Mouse (Mus musculus) embryonic facial prominence, embryonic 12.5 days (tissue): ENCODE data around the gene Slc26a8. TPM values are rescaled to one million over a fixed set of nuclear protein-coding genes. Genes with fewer than 3 reads are reported as not detected.

Experiments used
- ATAC-seq: fragments of 200-750 bp; cut with Nextera tagmentation; 2 replicates; pipeline ENCODE4 v1.8.0; 2017; ENCODE audit not compliant: insufficient number of reproducible peaks, insufficient read depth, low FRiP score, low TSS enrichment
- H3K27ac ChIP-seq: fragments of 300-500 bp; sonication (generic); 2 replicates; pipeline ENCODE4 v1.5.1; 2016; ENCODE audit warnings: mild to moderate bottlenecking
- H3K27me3 ChIP-seq: fragments of 300-500 bp; sonication (generic); 2 replicates; pipeline ENCODE4 v1.6.1; 2016; ENCODE audit warnings: mild to moderate bottlenecking, moderate library complexity
- H3K36me3 ChIP-seq: fragments of 300-500 bp; sonication (generic); 2 replicates; pipeline ENCODE4 v1.6.1; 2016; ENCODE audit warnings: mild to moderate bottlenecking
- H3K4me1 ChIP-seq: fragments of 300-500 bp; sonication (generic); 2 replicates; pipeline ENCODE4 v1.6.1; 2016
- H3K4me2 ChIP-seq: fragments of 300-500 bp; sonication (generic); replicated peaks from 2 replicates; pipeline ENCODE4 v1.6.1; 2016; ENCODE audit warnings: mild to moderate bottlenecking, moderate library complexity
- H3K4me3 ChIP-seq: fragments of 300-500 bp; sonication (generic); 2 replicates; pipeline ENCODE4 v1.5.1; 2016; ENCODE audit warnings: mild to moderate bottlenecking
- H3K9ac ChIP-seq: fragments of 300-500 bp; sonication (generic); 2 replicates; pipeline ENCODE4 v1.6.1; 2016; ENCODE audit warnings: mild to moderate bottlenecking, moderate library complexity
- H3K9me3 ChIP-seq: fragments of 300-500 bp; sonication (generic); 2 replicates; pipeline ENCODE4 v1.6.1; 2016; ENCODE audit warnings: mild to moderate bottlenecking, moderate library complexity
- WGBS: fragments of 180-500 bp; shearing (Covaris S2); methylation state at CpG from one replicate; pipeline ENCODE4 v1.1.7; 2016; 5-methylcytosine and 5-hydroxymethylcytosine counted together
- polyA plus RNA-seq: library from polyadenylated mRNA; unstranded; fragments of >200 nt; fragmentation: Nextera tagmentation; extraction: Ambion mirVana; gene quantifications from 2 replicates; pipeline ENCODE4 v1.2.1, GENCODE M21; 2016

Slc26a8 gene
- polyA plus RNA-seq, 1 experiment from 2014 or later = 0.73 TPM

DNA sequence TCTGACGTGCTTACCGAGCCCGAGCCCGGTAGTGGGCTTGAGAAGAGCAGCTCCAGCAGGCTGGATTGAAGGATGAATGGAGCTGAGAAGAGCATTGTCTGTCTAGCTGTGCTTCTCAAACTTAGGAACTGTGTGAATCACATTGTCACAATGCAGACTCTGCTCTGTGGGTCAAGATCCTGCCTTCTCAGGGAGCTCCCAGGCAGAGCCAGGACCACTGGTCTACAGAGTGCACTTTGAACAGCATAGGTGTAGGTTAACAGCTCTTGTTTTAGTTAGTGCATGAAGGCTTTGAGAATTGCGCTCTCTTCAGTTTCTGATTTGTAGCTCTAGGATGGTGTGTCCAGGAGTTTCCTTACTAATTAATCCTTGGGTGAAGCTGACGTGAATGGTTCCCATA is 21.2 kb upstream of the Slc26a8 start:
- 91% methylated on average over 6 of the region's 6 CpGs for WGBS
- no peaks in the 10 kb centered on the region for H3K9me3 ChIP-seq
- H3K27me3 ChIP-seq = no peaks in the 10 kb centered on the region
- H3K4me2 ChIP-seq = no peak overlapping the region
- H3K4me1 ChIP-seq = peaks cover 19% of the 10 kb centered on the region; the same call in 1 of the 2 replicates
- no peak overlapping the region for H3K9ac ChIP-seq
- H3K27ac ChIP-seq = no peak overlapping the region
- H3K36me3 ChIP-seq = peaks cover 27% of the 10 kb centered on the region
- no peak overlapping the region for H3K4me3 ChIP-seq
- no peak for ATAC-seq

DNA sequence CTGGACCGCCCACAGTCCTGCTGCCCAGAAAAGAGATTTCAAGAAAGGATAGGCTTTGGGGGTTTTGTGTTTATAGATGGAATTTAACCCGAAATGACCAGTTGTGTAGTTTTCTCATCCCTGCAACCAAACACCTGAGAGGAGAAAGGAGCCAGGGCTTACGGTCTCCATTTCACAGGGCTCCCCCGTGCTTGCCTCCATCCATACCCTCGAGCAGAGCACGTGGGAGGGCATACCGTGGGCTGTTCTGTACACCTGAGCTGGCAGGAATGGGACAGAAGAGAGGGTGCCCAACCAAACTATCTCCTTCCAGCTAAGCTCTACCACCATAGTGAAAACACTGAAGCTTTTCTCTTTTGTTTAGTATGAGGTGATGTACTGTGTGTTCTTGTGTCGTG is 20.3 kb upstream of the Slc26a8 start:
- Histone ChIP-seq H3K9me3 (no peaks in the 10 kb centered on the region), H3K4me1 (peaks cover 14% of the 10 kb centered on the region; the same call in 1 of the 2 replicates), H3K36me3 (peaks cover 17% of the 10 kb centered on the region), H3K27ac (no peak overlapping the region), H3K9ac (no peak overlapping the region), H3K27me3 (no peaks in the 10 kb centered on the region), H3K4me2 (no peak overlapping the region), H3K4me3 (no peak overlapping the region)
- 74% methylated on average over 8 of the region's 8 CpGs for WGBS
- no peak for ATAC-seq

GRCm38 (mm10) chr17:28709552-28710290 is 19.7 kb upstream of the Slc26a8 start:
- WGBS = 84% methylated on average over 8 of the region's 8 CpGs
- H3K36me3 ChIP-seq = peaks cover 12% of the 10 kb centered on the region
- H3K4me3 ChIP-seq = no peak overlapping the region
- no peak for ATAC-seq
- no peak overlapping the region for H3K9ac ChIP-seq
- peaks cover 14% of the 10 kb centered on the region; the same call in 1 of the 2 replicates for H3K4me1 ChIP-seq
- H3K27ac ChIP-seq = no peak overlapping the region
- no peaks in the 10 kb centered on the region for H3K9me3 ChIP-seq
- H3K4me2 ChIP-seq = no peak overlapping the region
- H3K27me3 ChIP-seq = no peaks in the 10 kb centered on the region

DNA sequence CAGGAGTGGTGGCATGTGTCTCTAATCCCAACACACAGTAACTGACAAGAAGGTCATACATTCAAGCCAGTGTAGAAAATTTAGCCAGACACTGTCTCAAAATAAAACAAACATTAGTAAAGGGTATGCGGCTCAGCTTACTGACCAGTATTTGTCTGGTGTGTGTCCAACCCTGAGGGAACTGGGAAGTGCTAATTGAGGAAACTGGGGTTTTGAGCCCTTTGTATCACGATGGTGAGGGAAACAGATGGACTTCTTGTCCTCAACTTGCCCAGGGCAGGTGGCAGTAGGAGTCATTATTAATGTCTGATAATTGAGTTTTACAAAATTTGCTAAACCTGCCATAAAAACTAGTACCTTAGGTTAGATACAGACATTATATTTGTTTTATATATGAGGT is 19.0 kb upstream of the Slc26a8 start:
- no peak overlapping the region for H3K4me2 ChIP-seq
- H3K27ac ChIP-seq = no peak overlapping the region
- peaks cover 14% of the 10 kb centered on the region; the same call in 1 of the 2 replicates for H3K4me1 ChIP-seq
- no peaks in the 10 kb centered on the region for H3K9me3 ChIP-seq
- H3K36me3 ChIP-seq = peaks cover 4% of the 10 kb centered on the region
- no peak overlapping the region for H3K9ac ChIP-seq
- H3K4me3 ChIP-seq = no peak overlapping the region
- 28% methylated on average over 2 of the region's 2 CpGs for WGBS
- H3K27me3 ChIP-seq = no peaks in the 10 kb centered on the region
- no peak for ATAC-seq

GRCm38 (mm10) chr17:28707816-28708215 is 17.8 kb upstream of the Slc26a8 start:
- Histone ChIP-seq H3K27ac (no peak overlapping the region), H3K9ac (no peak overlapping the region), H3K36me3 (no peaks in the 10 kb centered on the region), H3K4me2 (no peak overlapping the region), H3K9me3 (no peaks in the 10 kb centered on the region), H3K4me1 (peaks cover 14% of the 10 kb centered on the region; the same call in 1 of the 2 replicates), H3K27me3 (no peaks in the 10 kb centered on the region), H3K4me3 (no peak overlapping the region)
- 84% methylated on average over 2 of the region's 2 CpGs for WGBS
- ATAC-seq = no peak

DNA sequence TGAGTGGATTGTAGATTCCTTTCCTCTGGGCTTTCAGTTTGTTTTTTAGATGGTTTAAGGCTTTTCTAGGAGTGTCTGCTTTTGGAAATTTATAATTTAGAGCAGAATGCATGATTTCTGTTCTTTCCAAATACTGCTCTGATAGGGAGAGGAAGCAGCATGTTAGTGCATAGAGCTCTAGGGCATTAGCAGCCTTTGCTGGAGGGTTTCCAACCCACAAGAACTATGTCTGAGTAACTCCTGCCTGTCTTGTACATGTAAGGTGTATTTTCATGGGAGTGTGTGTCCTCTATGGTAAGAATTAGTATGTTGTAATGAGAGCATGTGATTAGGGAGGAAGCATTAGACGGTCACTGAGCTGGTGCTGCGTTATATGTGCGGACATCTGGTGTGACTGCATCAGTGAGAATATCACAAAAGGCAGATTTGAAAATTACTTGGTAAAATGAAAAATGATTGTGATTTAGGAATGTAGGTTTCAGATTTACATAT is 17.1 kb upstream of the Slc26a8 start:
- H3K27me3 ChIP-seq = no peaks in the 10 kb centered on the region
- no peak for ATAC-seq
- no peak overlapping the region for H3K4me2 ChIP-seq
- WGBS = 83% methylated on average over 3 of the region's 3 CpGs
- H3K9ac ChIP-seq = no peak overlapping the region
- H3K4me1 ChIP-seq = peaks cover 14% of the 10 kb centered on the region; the same call in 1 of the 2 replicates
- H3K4me3 ChIP-seq = no peak overlapping the region
- no peak overlapping the region for H3K27ac ChIP-seq
- no peaks in the 10 kb centered on the region for H3K36me3 ChIP-seq
- no peaks in the 10 kb centered on the region for H3K9me3 ChIP-seq

GRCm38 (mm10) chr17:28706697-28707096 is 16.7 kb upstream of the Slc26a8 start:
- no peak overlapping the region for H3K27ac ChIP-seq
- H3K9me3 ChIP-seq = no peaks in the 10 kb centered on the region
- ATAC-seq = no peak
- no peak overlapping the region for H3K4me3 ChIP-seq
- no peaks in the 10 kb centered on the region for H3K27me3 ChIP-seq
- H3K9ac ChIP-seq = no peak overlapping the region
- H3K4me2 ChIP-seq = no peak overlapping the region
- no peaks in the 10 kb centered on the region for H3K36me3 ChIP-seq
- 59% methylated on average over 1 of the region's 1 CpGs for WGBS
- peaks cover 14% of the 10 kb centered on the region; the same call in 1 of the 2 replicates for H3K4me1 ChIP-seq

- Histone ChIP-seq H3K36me3 (no peaks in the 10 kb centered on the region), H3K4me1 (peaks cover 16% of the 10 kb centered on the region), H3K9ac (no peak overlapping the region), H3K4me3 (no peak overlapping the region), H3K27me3 (no peaks in the 10 kb centered on the region), H3K27ac (no peak overlapping the region), H3K9me3 (no peaks in the 10 kb centered on the region), H3K4me2 (no peak overlapping the region)
- no peak for ATAC-seq
- WGBS = 77% methylated on average over 2 of the region's 2 CpGs
Measured at GRCm38 (mm10) chr17:28702646-28703045, 12.6 kb upstream of the Slc26a8 start.

GRCm38 (mm10) chr17:28701737-28702136 is 11.7 kb upstream of the Slc26a8 start:
- no peak for ATAC-seq

GRCm38 (mm10) chr17:28701171-28701570 is 11.1 kb upstream of the Slc26a8 start:
- H3K36me3 ChIP-seq = no peaks in the 10 kb centered on the region
- no peak overlapping the region for H3K9ac ChIP-seq
- WGBS = 93% methylated on average over 4 of the region's 4 CpGs
- H3K4me3 ChIP-seq = no peak overlapping the region
- H3K27me3 ChIP-seq = no peaks in the 10 kb centered on the region
- no peak overlapping the region for H3K27ac ChIP-seq
- no peak for ATAC-seq
- peaks cover 27% of the 10 kb centered on the region for H3K4me1 ChIP-seq
- H3K9me3 ChIP-seq = no peaks in the 10 kb centered on the region
- H3K4me2 ChIP-seq = no peak overlapping the region

More at GRCm38 (mm10) chr17:28701737-28702136, 11.7 kb upstream of the Slc26a8 start:
- Histone ChIP-seq H3K4me3 (no peak overlapping the region), H3K27me3 (no peaks in the 10 kb centered on the region), H3K4me1 (peaks cover 24% of the 10 kb centered on the region), H3K36me3 (no peaks in the 10 kb centered on the region), H3K4me2 (no peak overlapping the region), H3K9me3 (no peaks in the 10 kb centered on the region), H3K27ac (no peak overlapping the region), H3K9ac (no peak overlapping the region)
- WGBS = 85% methylated on average over 3 of the region's 3 CpGs

GRCm38 (mm10) chr17:28699789-28700188 is 9.8 kb upstream of the Slc26a8 start:
- H3K36me3 ChIP-seq = no peaks in the 10 kb centered on the region
- no peak overlapping the region for H3K27ac ChIP-seq
- H3K27me3 ChIP-seq = no peaks in the 10 kb centered on the region
- peaks cover 31% of the 10 kb centered on the region for H3K4me1 ChIP-seq
- H3K9ac ChIP-seq = no peak overlapping the region
- WGBS = 81% methylated on average over 7 of the region's 7 CpGs
- ATAC-seq = no peak
- H3K4me3 ChIP-seq = no peak overlapping the region
- H3K4me2 ChIP-seq = no peak overlapping the region
- H3K9me3 ChIP-seq = no peaks in the 10 kb centered on the region

DNA sequence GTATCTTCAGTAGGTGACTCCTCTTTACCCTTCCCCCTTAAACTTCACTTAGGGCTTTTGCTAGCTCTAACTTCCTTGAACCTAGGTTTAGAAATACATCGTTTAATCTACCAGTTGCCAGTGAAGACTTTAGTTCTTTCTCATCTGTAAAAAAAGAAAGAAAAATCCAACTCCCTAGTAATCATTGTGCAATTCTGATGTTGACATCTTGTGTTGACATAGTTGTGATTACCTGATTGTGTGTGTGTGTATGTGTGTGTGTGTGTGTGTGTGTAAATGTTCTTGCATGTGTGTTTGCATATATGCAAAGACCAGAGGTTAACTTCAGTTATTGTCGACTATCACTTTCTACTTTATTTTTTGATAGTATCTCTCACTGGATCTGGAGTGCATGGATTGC is 8.6 kb upstream of the Slc26a8 start:
- ATAC-seq = no peak
- Histone ChIP-seq H3K4me2 (no peak overlapping the region), H3K9ac (no peak overlapping the region), H3K9me3 (no peaks in the 10 kb centered on the region), H3K36me3 (no peaks in the 10 kb centered on the region), H3K4me1 (peaks cover 36% of the 10 kb centered on the region), H3K27me3 (no peaks in the 10 kb centered on the region), H3K27ac (no peak overlapping the region), H3K4me3 (no peak overlapping the region)
- whole genome bisulfite sequencing = 76% methylated on average over 2 of the region's 2 CpGs
